Mouse (Mus musculus): ENCODE measurements around the gene Hs3st4. TPM values are rescaled to one million over a fixed set of nuclear protein-coding genes. Genes with fewer than 3 reads are reported as not detected.

The Hs3st4 gene
- total RNA-seq, 1 experiment from 2014 or later, result not detected

DNA sequence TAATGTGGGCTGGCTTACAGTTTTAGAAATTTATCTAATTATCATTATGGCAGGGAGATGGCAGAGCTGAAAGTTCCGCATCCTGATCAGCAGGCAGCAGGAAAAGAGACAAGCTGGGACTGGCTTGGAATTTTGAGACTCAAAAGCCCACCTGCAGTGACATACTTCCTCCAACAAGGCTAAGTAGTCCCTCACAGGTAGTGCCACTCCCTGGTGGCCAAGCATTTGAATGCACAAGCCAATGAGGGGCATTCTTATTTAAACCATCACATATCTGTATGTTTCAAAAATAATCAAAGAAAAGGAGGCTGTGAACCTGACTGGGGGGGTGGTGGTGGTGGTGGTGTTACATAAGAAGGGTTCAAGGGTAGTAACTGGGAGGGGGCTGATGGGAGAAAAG is 101.1 kb downstream of the Hs3st4 start:
- no peak for ATAC-seq (ENCODE audit: extremely low read depth, insufficient number of reproducible peaks, low FRiP score, poor library complexity, severe bottlenecking)

DNA sequence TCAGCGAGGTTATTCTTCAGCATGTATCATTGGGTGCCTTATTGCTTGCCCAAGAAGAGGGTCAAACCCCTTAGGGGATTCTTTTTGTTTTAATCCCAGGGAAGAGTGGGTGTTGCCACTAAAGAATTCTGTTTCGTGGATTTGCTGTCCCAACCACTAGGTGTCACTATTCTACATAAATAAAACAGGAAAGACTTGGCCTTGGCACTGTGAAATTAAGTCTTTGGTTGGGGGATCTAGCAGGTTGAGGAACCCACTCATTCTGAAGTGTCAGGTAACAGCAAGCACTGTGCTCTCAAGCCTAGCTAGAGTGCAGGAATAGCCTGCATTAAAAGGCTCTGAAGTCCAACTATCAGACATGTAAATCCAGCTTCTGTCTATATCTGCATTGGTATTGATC is 146.3 kb downstream of the Hs3st4 start:
- no peak for ATAC-seq (ENCODE audit: extremely low read depth, insufficient number of reproducible peaks, low FRiP score, poor library complexity, severe bottlenecking)

DNA sequence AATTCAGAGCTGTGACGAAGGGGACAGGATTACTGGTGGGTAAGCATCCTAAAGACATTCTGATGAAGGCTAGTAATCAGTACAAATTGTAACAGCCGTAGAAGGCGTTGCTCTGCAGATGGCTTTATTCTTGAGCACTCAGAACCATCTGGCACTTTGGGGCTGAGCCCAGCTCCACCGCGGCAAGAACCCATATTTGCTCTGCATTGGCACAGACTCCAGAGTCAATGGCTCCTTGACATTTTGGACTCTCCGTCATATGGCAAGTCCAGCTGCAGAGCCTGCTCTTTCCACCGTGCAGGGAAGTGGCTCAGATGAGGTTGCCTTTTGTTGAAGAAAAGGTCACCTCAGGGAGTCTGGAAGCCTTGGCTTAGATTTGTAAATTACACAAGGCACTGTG is 148.6 kb downstream of the Hs3st4 start:
- ATAC-seq (ENCODE audit: extremely low read depth, insufficient number of reproducible peaks, low FRiP score, poor library complexity, severe bottlenecking), result no peak

DNA sequence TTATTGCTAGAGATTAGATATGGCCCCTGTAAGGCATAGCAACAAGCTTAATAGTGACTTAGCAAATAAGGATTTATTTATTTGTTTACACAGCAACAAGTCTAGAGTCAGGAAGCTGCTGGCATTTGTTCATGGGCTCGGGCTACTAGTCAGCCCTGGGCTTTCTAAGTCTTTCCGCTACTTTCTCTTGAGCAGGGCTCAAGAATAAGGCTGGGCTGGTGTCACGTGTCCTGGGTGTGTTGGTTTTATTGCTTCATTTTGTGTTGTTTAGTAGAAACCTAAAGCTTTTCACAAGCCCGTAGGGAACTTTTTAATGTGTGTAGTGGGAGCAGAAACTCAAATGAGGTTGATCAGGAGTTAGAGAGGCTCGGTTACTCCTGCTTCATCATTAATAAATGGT is 153.5 kb downstream of the Hs3st4 start:
- no peak for ATAC-seq (ENCODE audit: extremely low read depth, insufficient number of reproducible peaks, low FRiP score, poor library complexity, severe bottlenecking)

DNA sequence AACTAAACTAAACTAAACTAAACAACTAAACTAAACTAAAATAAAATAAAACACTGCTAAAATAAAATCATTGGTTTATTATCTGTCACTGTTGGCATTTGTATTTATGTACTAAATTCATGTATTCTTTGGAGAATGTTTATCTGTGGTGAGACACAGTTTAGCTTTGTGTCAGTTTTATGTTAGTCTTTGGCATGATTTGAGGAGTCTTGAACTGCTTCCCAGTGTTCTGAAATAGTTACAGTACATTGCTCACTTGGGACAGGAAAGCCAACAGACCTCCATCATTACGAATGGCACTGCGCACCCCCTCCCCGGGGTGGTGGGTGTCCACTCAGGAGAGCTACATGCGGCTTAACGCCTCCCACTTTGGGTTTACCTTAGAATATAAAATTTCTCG is 158.6 kb downstream of the Hs3st4 start:
- ATAC-seq (ENCODE audit: extremely low read depth, insufficient number of reproducible peaks, low FRiP score, poor library complexity, severe bottlenecking), result no peak

DNA sequence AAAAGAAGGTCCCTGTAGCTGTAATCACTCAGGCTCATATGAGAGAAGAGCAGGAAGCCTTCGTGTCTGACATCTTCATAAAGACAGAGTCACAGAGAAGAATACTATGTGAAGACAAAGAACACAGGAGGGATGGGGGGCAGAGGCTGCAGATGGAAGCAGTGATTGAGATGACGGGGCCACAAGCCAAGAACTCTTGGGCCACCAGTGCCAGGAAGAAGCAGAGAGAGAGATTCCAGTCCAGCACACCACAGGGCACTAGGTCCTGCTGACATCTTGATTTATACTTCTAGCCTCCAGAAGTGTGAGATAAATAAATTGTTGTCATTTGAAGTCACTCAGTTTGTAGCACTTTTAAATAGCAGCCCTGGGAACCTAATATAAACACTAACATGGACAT is 168.2 kb downstream of the Hs3st4 start:
- no peak for ATAC-seq (ENCODE audit: extremely low read depth, insufficient number of reproducible peaks, low FRiP score, poor library complexity, severe bottlenecking)

DNA sequence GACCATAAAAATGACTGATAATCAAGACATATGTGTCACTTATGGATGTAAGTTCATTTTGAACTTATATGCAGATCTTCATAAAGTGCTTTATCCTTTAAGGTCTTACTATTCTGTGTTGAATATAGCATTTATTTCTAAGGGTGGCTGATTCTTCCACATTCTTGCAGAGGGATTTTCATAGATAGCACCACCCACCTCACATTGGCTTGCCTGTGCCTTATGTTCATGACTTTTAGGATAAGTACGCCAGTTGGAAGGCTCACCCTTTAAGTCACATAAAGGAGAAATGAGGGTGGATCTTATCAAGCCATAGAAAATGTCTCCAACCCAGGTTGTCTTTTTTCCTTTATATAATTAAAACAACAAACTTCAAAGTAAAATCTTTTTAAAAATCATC is 180.6 kb downstream of the Hs3st4 start:
- ATAC-seq (ENCODE audit: extremely low read depth, insufficient number of reproducible peaks, low FRiP score, poor library complexity, severe bottlenecking), result no peak

DNA sequence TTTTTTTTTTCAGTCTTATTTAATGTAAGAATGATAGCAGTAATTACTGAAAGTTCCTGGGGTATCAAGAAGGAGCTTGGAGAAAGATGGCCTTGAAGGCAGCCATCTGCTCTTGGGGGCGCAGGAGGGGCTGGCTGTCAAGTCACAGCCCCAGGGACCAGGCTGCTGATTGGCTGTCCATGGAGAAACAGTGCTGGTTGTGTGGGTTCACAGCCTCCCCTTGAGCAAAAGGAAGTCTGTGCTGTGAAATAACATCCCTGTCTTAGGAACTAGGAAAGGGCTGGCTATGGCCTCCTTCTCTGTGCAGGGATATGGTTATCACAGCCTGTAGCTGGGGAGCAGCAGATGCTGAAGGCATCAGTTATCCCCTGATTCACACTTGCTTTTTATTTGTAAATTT is 183.6 kb downstream of the Hs3st4 start:
- ATAC-seq (ENCODE audit: extremely low read depth, insufficient number of reproducible peaks, low FRiP score, poor library complexity, severe bottlenecking), result no peak

DNA sequence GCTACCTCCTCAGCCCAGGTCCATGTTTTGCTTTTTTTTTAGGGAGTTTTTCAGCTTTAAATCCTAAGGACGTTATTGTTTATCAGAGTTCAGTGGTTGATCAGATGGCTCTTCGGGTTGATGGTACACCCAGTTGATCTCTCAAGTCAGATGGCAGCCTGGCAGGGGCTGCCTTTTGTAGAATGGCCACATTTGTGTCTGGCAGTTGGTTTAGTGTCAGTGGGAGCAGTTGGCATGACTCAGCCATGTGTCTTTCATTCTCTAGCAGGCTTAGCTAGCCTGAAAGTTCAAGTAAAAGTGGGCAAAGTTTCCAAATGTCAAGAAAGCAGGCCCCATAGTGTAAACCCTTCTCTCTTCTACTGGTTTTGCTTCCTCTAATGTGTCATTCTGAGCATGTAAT is 186.1 kb downstream of the Hs3st4 start:
- no peak for ATAC-seq (ENCODE audit: extremely low read depth, insufficient number of reproducible peaks, low FRiP score, poor library complexity, severe bottlenecking)

DNA sequence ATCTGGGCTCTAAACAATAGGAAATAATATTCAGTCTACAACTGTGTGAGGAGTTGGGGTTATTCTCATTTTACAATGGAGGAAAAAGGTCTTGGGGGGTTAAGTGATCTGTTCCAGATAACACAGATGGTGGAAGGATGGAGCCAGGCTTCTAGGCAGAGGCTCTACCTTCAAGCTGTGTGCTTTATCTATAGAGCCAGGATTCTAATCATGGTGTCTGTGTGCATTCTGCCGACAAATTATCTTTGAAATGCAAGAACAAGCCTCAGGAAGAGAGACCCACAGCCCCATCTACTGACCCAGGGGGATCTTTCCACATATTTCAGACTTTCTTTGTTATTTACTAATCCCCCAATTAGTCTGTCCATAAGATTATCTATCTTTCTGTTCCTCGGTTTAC is 187.3 kb downstream of the Hs3st4 start:
- ATAC-seq (ENCODE audit: extremely low read depth, insufficient number of reproducible peaks, low FRiP score, poor library complexity, severe bottlenecking), result no peak

DNA sequence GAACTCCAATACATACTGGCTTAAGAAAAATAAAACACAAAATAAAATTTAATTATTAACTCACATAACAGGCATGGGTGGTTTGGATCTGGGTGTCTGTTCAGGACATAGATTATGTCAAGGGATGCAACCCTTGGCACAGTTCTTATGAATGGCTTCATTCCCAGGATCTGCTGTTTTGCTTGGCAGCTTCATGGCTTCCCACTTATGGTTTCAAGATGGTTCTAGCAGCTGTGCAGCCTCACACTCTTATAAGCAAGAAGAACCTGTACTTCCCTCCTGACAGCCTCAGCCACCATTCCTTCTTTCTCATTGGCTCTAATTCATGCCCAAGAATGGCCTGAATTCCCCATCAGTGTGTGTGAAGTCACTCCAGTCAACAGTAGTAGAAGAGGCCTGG is 189.3 kb downstream of the Hs3st4 start:
- ATAC-seq (ENCODE audit: extremely low read depth, insufficient number of reproducible peaks, low FRiP score, poor library complexity, severe bottlenecking), result no peak

DNA sequence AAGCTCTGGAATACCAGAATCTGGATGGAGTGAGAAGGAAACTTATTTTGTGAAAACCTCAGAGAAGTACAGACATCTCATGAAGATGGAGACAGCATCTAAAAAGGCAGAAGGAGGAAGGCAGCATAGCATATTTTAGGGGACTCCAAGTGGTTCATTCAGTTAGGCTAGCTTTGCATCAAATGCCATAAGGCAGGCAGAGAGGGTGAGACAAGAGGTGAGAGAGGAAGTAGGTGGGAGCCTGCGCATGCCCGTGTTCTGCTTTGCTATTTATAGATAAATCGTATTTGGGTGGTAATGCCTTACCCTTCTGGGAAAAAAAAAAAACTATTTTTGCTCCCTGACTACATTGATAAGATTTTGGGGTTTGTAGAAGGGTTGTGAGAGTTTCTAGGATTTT is 198.3 kb downstream of the Hs3st4 start:
- no peak for ATAC-seq (ENCODE audit: extremely low read depth, insufficient number of reproducible peaks, low FRiP score, poor library complexity, severe bottlenecking)

DNA sequence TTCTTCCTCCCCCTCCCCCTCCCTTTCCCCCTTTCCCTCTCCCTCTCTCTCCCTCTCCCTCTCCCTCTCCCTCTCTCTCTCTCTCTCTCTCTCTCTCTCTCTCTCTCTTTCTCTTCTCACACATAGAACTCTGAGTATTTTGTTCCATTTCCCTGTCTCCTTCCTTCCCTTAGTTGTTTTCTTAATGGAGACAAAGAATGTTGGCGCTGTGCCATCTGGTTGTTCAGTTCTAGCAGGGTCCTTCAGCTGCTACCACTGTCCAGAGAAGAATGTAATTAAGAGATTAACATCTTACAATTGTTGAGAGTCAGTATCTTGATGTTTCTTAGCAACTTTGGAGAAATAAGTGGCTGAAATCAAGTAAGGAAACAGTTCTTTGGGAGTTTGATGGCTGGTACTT is 202.0 kb downstream of the Hs3st4 start:
- ATAC-seq (ENCODE audit: extremely low read depth, insufficient number of reproducible peaks, low FRiP score, poor library complexity, severe bottlenecking), result no peak

DNA sequence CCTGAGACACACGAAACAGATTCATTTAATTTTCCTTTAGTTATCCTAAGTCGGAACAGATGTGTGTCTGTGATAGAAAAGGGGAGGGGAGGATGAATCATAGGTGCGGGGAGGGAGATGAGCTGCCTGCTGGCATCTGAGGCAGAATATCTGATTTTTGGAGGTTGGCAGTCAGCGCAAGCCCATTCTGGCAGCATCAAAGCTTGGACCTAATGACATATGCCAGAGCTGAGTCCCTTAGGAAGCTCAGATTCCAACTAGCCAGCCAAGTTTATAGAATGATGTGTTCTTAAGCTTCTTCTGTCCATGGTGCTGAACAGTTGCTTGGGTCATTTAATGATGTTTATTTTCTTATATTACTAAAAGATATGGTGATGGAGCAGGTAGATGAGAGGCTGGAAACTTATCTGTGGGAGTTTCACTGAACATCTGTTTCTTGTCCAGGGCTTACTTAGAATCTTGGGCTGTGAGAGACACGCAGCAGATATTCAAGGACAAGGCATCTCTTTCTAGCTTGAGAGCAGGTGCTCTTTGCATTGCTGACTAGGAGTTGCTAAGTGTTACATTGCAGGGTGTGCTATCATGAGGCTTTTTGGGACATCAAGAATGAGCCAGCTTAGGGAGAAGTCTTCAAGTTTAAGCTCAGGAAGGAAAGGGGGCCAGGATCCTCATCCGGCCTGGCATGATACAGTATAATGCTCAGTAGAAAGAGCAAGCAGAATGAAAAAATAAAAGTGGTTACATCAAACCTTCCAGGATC is 216.3 kb downstream of the Hs3st4 start:
- no peak for ATAC-seq (ENCODE audit: extremely low read depth, insufficient number of reproducible peaks, low FRiP score, poor library complexity, severe bottlenecking)

DNA sequence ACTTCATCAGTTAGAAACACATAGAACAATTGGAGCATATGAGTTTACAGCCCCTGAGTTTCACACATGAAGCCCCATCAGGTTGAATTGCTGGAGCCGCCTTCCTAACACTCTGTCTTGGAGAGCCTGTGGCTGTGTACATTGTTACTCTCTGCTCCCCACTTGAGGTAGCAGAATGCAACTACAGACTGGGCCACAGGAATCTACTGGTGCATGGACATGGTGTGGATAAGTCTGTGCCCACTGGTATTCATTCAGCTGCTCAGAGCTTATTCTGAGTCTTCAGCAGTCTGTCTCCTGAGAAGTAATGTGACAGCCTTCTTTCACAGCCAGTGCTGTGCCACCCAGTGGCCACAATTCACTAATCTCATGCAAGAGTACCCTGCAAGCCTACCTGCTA is 234.3 kb downstream of the Hs3st4 start:
- no peak for ATAC-seq (ENCODE audit: extremely low read depth, insufficient number of reproducible peaks, low FRiP score, poor library complexity, severe bottlenecking)

DNA sequence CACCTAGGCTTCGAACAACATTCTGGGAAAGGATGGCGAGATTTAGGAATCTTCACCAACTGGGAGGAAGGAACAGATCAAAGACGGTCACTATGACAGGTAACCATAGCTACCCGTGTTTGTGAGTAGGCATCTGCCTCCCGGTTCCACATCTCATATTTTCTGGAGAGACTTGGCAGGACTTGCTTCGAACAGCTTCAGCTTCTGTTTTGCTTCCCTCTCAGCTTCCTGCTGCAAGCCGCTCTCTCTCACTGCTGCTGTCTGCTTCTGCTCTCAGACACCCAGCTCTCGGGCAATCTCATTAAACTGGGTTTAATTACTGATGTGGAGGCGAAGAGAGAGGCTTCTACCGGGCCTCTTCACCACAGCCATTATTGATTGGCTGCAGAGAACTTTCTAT is 237.9 kb downstream of the Hs3st4 start:
- no peak for ATAC-seq (ENCODE audit: extremely low read depth, insufficient number of reproducible peaks, low FRiP score, poor library complexity, severe bottlenecking)

DNA sequence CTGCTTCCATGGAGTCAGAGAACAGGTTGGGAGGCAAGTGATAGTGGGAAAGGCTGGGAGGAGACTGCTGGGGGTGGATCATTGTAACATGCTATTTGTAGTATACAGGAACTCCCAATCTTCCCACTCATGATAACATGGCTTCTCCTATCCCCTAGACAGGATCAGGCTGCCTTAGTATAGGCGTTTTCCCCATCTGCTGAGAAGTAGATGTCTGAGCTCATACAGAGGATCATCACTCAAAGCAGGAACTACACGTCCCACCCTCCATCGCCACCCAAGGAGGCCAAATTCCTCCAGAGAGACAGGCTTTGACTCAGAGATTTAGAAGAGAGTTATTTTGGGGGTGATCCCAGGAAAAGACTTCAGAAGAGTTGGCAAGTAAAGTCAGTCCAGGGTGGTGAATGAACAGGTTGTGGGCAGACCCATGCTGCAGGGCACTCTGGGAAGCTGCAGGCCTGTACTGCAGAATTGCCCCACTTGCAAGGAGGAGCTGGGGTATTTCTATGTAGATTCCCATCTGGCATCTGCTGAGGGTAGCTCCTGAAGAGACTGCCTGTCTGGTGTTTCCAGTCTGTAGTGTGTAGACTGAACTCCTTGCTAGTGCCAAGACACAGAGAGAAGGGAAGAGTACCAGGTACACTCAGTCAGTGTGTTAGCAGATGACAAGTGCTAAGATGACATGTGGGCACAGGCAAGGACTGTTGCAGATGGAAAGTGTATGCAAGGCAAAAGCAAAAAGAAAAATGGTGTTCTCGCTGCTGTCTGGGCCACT is 255.4 kb downstream of the Hs3st4 start:
- no peak for ATAC-seq (ENCODE audit: extremely low read depth, insufficient number of reproducible peaks, low FRiP score, poor library complexity, severe bottlenecking)

DNA sequence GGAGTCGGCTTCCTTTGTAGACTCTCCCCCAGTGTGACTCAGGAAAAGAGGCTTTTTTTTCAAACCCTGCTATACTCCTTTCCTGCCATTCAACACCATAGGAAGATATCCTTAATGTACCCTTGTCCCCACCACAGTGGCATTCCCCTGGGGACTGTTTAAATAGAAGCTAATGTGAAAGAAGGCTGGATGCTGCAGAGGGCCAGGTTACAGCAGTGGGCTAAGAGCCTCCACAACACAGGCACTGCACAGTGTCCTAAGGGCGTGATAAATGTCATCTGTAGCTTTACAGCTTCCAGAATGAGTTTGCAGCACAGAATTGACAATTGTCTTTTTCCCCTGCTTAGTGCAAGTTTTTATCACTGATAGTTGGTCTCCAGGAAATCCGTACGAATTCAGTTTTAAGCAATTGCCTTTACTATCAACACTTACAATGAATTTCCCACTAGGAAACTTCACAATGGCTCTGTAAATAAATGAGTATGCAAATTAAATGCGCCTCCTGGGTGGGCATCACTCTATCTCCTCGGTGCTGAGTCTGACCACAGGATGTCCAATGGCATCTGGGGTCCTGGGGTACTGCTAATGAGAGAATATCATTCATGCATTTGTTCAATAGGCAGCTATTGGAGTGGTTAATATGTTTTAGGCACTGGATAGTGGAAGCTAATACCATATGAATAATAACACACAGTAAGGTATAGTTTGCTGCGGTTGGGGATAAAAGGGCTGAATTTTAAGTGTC is 257.4 kb downstream of the Hs3st4 start:
- no peak for ATAC-seq (ENCODE audit: extremely low read depth, insufficient number of reproducible peaks, low FRiP score, poor library complexity, severe bottlenecking)

DNA sequence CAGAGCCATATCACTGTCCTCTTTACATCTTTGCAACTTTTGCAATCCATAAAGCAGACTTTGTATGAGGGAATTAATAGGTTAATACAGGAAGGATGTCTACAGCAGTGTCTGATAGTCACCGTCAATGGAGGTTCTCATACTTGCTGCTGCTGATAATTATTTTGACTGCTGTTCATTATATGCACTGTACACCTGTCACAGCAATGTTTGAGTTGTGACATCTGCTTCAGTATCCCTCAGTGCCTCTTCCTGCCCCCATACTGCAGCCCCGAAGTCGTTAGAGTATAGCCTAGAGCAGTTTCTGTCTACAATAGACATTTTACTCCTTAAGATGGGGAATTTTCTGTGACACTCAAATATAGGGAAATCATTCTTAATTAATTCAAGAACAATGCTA is 267.2 kb downstream of the Hs3st4 start:
- ATAC-seq (ENCODE audit: extremely low read depth, insufficient number of reproducible peaks, low FRiP score, poor library complexity, severe bottlenecking), result no peak

DNA sequence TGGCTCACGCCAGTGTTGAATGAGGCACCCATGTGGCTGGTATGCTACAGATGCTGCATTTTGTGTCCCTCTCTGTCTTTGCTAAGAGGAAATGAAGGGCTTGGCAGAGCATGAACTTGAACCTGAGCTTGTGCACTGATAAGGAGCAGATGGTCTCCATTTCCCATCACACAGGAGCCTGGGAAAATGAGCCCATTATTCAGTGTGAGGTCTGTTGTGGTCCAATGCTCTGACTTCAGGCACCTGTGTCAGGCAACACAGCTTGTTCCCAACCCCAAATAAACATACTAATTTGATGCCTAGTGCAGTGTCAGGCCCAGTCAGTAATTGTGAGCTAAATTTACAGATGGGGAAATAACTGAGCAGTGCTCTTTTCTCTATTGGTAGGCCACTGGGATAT is 267.9 kb downstream of the Hs3st4 start:
- no peak for ATAC-seq (ENCODE audit: extremely low read depth, insufficient number of reproducible peaks, low FRiP score, poor library complexity, severe bottlenecking)
